Mouse (Mus musculus) CH12F3 (cell line): ENCODE data around the gene Slfn4.
"Not testable (repeated sequence)": the region's sequence is repeated elsewhere in the genome, so short reads cannot be mapped to it uniquely, and the experiment has no call there.

Source experiments
- in situ Hi-C: fragments of 300-500 bp; cut with MboI; formaldehyde crosslinking; loops from 2 replicates; pipeline ENCODE4 v1.14.3; 2020; ENCODE audit warnings: low sequenced_read_pairs

Slfn4 gene

GRCm38 (mm10) chr11:83174948-83175539 is at the start of gene Slfn4:
Gene Slfn4 (plus strand): TSS chr11:83175186.
- in situ Hi-C loops: loop anchor here (25.0 kb wide), 3 partner anchors 138 to 363 kb away; partner anchors contain the start of genes Nle1 and Unc45b

DNA sequence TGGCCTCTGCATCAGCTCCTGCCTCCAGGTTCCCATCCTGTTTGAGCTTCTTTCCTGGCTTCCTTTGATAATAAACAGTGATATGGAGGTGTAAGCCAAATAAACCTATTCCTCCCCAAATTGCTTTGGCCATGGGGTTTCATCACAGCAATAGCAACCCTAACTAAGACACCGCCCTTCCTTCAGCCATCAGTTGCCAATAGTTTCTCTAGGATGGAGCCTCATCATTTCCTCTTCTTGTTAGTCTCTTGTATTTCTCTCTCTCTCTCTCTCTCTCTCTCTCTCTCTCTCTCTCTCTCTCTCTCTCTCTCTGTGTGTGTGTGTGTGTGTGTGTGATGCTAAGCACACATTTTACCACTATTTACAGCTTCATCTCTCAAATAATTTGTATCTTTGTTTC is 49.4 kb upstream of the Slfn4 start:
- in situ Hi-C loops: not testable (repeated sequence)

GRCm38 (mm10) chr11:83137253-83137652 is 37.7 kb upstream of the Slfn4 start:
- in situ Hi-C loops: not testable (repeated sequence)

GRCm38 (mm10) chr11:83148939-83149338 is 26.0 kb upstream of the Slfn4 start:
- in situ Hi-C loops: not testable (repeated sequence)

DNA sequence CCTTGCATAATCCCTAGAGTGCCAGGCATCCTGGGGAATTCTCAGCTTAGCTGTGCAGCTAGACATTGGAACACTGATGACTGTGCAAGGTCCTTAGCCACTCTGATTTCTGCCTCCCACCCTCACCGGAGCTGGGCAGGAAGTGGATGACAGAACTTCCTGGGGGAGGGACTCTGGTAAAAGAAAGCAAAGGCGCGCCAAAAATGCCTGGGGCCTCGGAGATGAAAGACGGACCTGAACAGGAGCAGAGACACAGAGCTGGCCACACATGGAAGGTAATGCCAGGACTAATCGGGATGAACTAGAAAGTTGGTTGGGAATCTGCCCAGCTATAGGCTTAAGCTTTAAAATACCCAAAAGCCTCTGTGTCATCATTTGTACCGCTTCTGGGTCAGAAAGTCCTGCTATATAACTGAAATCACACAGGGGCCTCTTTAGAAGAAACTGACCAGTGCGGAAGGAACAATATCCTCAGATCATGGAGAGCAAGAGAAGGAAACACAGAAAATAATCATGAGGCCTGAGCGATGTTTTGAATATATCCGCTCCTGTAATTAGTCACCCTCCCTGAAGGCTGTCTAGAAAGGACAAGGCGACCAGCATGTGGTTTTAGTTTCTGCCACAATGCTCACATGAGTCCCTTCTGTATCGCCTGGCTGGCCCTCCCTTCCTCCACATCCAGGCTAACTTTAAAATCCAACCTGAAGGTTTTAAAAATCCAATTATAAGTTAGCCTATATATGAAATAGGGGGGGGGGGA is 16.3 kb downstream of the Slfn4 start, which contains the start of gene Slfn3:
TSS of gene Slfn3 (plus strand) at position 197 of the 760 bp plus-strand sequence.
- in situ Hi-C loops: loop anchor here (25.0 kb wide), 3 partner anchors 154 to 379 kb away; partner anchors contain the start of genes Nle1 and Unc45b

- in situ Hi-C loops: loop anchor here (25.0 kb wide), 3 partner anchors 155 to 380 kb away; partner anchors contain the start of genes Nle1 and Unc45b
Observed at GRCm38 (mm10) chr11:83192001-83192400, 17.0 kb downstream of the Slfn4 start.

DNA sequence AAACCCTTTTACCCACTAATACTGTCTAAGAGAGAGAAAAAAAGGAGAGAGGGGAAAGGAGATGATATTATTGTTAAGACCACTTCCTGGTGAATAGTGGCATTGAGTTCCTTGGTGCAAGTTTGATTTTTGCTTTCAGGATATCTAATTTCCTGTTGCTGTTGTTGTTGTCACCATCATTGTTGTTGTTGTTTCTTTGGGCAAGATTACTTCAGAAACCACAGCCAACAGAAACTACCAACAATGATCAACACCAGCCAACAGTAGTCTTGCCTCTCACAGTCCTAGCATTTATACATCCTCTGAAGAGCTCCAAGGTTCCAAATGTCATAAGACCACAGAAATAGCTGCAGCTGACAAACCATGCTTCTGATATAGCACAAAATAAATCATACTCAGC is 30.0 kb downstream of the Slfn4 start:
- in situ Hi-C loops: no loop called here

DNA sequence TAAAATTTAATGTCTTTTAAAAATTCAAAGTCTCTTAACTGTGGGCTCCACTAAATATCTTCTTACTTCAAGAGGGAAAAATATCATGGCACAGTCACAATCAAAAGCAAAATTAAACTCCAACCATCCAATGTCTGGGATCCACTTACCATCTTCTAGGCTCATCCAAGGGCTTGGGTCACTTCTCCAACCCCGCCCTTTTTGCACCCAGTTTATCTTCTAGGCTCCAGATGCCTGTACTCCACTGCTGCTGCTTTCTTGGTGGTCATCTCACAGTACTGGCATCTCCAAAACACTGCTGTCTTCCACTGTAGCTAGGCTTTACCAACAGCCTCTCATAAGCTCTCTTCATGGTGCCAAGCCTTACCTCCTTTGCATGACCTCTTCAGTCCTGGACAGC is 41.1 kb downstream of the Slfn4 start:
- in situ Hi-C loops: no loop called here

DNA sequence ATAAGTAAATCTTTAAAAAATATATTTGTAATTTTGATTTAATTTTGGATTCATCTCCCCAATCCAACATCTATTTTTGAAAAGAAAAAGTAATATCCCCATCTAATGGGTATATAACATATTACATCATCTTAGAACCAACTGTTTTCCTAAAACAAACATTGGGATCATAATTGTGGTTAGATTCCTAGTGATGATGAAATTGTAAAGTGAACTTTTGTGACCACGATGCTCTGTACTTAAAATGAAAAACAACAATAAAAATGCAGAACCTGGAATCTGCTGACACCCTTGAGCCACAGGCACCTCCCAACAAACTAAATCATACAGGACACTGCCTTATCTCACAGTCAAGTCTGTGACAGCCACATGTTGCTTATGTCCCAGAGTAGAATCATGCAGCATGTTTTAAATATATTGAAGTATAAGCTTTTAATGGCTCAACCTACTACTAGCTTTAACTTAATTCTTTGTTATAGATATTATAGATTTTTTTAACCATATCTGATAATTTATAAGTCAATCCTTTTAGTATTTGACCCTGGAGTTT is 46.4 kb downstream of the Slfn4 start:
- in situ Hi-C loops: no loop called here

GRCm38 (mm10) chr11:83223367-83223766 is 48.4 kb downstream of the Slfn4 start:
- in situ Hi-C loops: no loop called here

DNA sequence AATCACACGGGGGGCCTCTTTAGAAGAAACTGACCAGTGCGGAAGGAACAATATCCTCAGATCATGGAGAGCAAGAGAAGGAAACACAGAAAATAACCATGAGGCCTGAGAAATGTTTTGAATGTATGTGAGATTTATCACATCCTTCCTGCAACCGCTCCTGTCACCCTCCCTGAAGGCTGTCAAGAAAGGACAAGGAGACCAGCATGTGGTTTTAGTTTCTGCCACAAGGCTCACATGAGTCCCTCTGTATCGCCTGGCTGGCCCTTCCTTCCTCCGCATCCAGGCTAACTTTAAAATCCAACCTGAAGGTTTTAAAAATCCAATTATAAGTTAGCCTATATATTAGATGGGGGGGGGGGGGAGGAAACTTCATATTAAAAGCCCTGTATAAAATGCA is 48.8 kb downstream of the Slfn4 start:
- in situ Hi-C loops: not testable (repeated sequence)

- in situ Hi-C loops: no loop called here
Observed at GRCm38 (mm10) chr11:83224217-83224616, 49.2 kb downstream of the Slfn4 start.

DNA sequence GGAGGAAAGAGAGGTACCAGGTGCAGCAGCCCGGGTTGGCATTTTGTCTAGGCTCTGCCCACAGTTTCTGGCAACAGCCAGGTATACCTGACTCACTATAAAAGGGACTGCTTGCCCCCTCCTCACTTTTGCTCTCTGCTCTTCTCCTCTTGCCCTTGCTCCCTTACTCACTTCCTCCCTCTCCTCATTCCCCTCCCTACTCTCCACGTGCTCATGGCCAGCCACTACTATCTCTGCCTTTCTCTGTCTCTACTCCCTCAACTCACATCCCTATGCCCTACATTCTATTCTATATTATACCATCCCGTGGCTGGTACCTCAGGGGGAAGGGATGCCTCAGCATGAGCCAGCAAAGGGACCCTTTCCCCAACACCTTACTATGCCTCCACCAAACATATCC is 49.8 kb downstream of the Slfn4 start:
- in situ Hi-C loops: no loop called here

GRCm38 (mm10) chr11:83225371-83225960 is 50.5 kb downstream of the Slfn4 start:
- in situ Hi-C loops: no loop called here

DNA sequence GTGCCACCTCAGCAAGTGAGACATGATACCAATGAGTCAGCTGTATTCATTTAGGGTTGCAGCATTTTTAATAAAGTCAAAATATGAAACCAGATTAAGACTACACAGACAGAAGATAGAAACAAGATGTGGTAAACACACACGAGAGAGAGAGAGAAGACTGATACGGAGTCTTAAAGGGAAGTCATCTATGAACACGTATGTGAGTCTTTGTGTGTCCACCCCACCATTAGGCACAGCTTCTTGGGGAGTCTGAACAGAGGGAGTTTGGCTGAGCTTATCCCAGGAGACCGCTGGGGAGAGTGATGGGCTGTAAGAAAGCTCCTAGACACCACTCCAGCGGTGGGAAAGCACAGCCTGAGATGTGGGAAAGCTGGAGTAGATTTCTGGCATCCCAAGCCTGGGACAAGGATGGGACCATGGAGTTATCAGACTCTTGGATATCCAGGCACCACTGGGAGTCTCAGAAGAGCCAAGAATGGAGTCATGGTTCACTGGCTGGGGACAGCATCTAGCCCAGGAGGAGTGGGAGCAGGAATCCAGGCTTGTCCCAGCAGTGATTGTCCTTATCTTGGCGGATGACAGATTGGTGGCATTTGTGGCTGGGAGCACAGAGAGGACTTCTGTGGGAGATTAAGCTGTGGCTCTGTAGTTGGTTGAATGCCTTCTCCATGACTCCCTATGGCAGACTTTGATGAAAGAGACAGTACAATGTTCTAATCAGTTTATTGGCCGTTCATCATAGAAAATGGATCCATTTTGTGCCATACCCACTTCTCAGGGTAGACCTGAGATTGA is 53.1 kb downstream of the Slfn4 start:
- in situ Hi-C loops: no loop called here

GRCm38 (mm10) chr11:83230966-83231365 is 56.0 kb downstream of the Slfn4 start:
- in situ Hi-C loops: no loop called here

GRCm38 (mm10) chr11:83233621-83234020 is 58.6 kb downstream of the Slfn4 start:
- in situ Hi-C loops: not testable (repeated sequence)

DNA sequence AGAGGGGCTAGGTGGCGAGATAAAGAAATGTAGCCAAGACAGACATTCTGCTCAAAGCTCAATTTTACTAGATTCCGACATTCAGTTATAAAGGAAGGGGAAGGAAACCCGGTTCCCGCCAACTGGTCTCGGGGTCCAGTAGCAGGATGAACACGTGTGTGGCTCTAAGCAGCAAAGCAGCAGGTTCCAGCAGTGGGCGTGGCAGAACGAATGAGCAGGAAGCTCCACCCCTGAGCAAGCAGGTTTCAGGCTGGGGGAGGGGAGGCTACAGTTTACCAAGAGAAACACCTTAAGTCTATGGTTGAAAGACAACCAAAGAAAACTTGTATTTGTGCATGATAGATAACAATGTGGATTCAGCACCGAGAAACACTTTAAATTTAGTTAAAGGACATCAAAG is 62.4 kb downstream of the Slfn4 start:
- in situ Hi-C loops: not testable (repeated sequence)

GRCm38 (mm10) chr11:83238389-83238788 is 63.4 kb downstream of the Slfn4 start:
- in situ Hi-C loops: no loop called here

- in situ Hi-C loops: no loop called here
Observed at GRCm38 (mm10) chr11:83239811-83240210, 64.8 kb downstream of the Slfn4 start.
